Mouse (Mus musculus) liver, embryonic 14.5 days (tissue): ENCODE results near the gene Gbf1.

Source experiments
- CTCF ChIP-seq: IDR thresholded peaks from 2 replicates; pipeline ENCODE4 v1.5.1; 2016; ENCODE audit warnings: antibody characterized with exemption, low read depth, control low read depth
- EP300 ChIP-seq: IDR thresholded peaks from 2 replicates; pipeline ENCODE4 v1.6.1; 2016; ENCODE audit warnings: antibody characterized with exemption, low read depth

GRCm38 (mm10) chr19:46333906-46334305 is 181.6 kb downstream of the Gbf1 start:
- TF ChIP-seq CTCF (no peak), EP300 (no peak)
